Mouse (Mus musculus) neural tube, embryonic 11.5 days (tissue): Measurements from ENCODE around the gene Foxd4. TPM values are rescaled to one million over a fixed set of nuclear protein-coding genes. Genes with fewer than 3 reads are reported as not detected.

ENCODE experiments used
- ATAC-seq: fragments of 200-750 bp; cut with Nextera tagmentation; 2 replicates; pipeline ENCODE4 v1.8.0; 2017; ENCODE audit warnings: moderate number of reproducible peaks, mild to moderate bottlenecking, moderate TSS enrichment, moderate library complexity; ENCODE audit not compliant: insufficient read depth, low FRiP score, low TSS enrichment
- DNase-seq: peaks from one replicate; pipeline ENCODE4 v3.0.0-alpha.2; 2015; ENCODE audit warnings: low spot score
- H3K27ac ChIP-seq: fragments of 300-500 bp; sonication (generic); 2 replicates; pipeline ENCODE4 v1.5.1; 2014; ENCODE audit warnings: low read depth, mild to moderate bottlenecking, low read length
- H3K27me3 ChIP-seq: fragments of 300-500 bp; sonication (generic); 2 replicates; pipeline ENCODE4 v1.6.1; 2014; ENCODE audit warnings: mild to moderate bottlenecking, low read length, mixed read lengths; ENCODE audit not compliant: control insufficient read depth, insufficient read depth
- H3K36me3 ChIP-seq: fragments of 300-500 bp; sonication (generic); 2 replicates; pipeline ENCODE4 v1.6.1; 2014; ENCODE audit warnings: mild to moderate bottlenecking, low read length, moderate library complexity, mixed read lengths; ENCODE audit not compliant: control insufficient read depth, insufficient read depth
- H3K4me1 ChIP-seq: fragments of 300-500 bp; sonication (generic); 2 replicates; pipeline ENCODE4 v1.6.1; 2014; ENCODE audit warnings: low read length, mixed read lengths; ENCODE audit not compliant: control insufficient read depth, insufficient read depth
- H3K4me2 ChIP-seq: fragments of 300-500 bp; sonication (generic); 2 replicates; pipeline ENCODE4 v1.6.1; 2014; ENCODE audit warnings: low read depth, mild to moderate bottlenecking, moderate library complexity
- H3K4me3 ChIP-seq: fragments of 300-500 bp; sonication (generic); 2 replicates; pipeline ENCODE4 v1.5.1; 2014; ENCODE audit warnings: low read depth, low read length
- H3K9ac ChIP-seq: fragments of 300-500 bp; sonication (generic); 2 replicates; pipeline ENCODE4 v1.6.1; 2014; ENCODE audit warnings: mild to moderate bottlenecking, low read length
- H3K9me3 ChIP-seq: fragments of 300-500 bp; sonication (generic); 2 replicates; pipeline ENCODE4 v1.6.1; 2016; ENCODE audit warnings: low read length; ENCODE audit not compliant: control insufficient read depth
- WGBS: fragments of 180-500 bp; shearing (Covaris S2); extraction: QIAGEN DNeasy Blood & Tissue Kit; methylation state at CpG from one replicate; pipeline ENCODE4 v1.1.7; 2014; 5-methylcytosine and 5-hydroxymethylcytosine counted together
- polyA plus RNA-seq: library from polyadenylated mRNA; unstranded; fragments of >200 nt; fragmentation: Nextera tagmentation; extraction: Ambion mirVana; gene quantifications from 2 replicates; pipeline ENCODE4 v1.2.1, GENCODE M21; 2014

Gene Foxd4
- not detected in 2 replicates for polyA plus RNA-seq

DNA sequence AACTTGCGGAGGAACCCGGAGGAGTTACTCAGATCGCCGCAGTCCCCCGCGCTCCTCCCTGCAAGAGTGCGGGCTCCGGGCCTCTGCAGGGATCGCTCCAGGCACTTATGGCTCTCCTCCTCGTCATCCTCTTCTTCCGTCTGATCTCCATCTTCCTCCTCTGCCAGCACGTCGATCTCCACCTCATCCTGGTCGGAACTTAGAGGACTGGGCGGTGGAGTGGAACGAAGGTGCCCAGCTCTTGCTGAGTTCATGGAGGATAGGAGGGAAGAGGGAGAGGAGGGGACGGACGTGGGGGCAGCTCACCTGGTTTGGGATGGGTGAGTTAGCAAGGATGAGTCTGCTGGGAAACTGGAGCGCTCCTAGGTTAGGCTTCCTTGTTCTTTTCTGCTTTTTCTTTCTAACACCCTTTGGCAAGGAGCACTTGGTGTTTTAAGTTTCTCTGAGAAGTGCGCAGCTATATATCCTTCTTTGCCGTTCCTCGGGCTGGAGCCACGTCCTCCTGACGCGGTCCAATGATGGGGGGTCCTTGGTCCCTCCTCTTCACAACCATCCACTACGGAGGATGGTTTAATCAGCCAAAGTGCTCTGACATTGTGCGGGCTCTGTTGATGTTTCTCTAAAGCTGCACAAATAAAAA lies at the start of gene Foxd4:
TSS of gene Foxd4 (minus strand) at position 617 of the 640 bp plus-strand sequence.
- H3K4me2 ChIP-seq = peak within 1 kb of the TSS; percentile 65
- no peak within 1 kb of the TSS for H3K9ac ChIP-seq
- H3K27ac ChIP-seq = no peak within 1 kb of the TSS
- DNase-seq = peak; percentile 51
- WGBS = 2% methylated on average over 27 of the region's 27 CpGs
- H3K4me1 ChIP-seq = peaks cover 12% of the 10 kb centered on the region
- peak within 1 kb of the TSS; percentile 36 for H3K4me3 ChIP-seq
- no peak for ATAC-seq
- H3K27me3 ChIP-seq = peaks cover 70% of the 10 kb centered on the region
- no peaks in the 10 kb centered on the region for H3K36me3 ChIP-seq
- no peaks in the 10 kb centered on the region for H3K9me3 ChIP-seq

DNA sequence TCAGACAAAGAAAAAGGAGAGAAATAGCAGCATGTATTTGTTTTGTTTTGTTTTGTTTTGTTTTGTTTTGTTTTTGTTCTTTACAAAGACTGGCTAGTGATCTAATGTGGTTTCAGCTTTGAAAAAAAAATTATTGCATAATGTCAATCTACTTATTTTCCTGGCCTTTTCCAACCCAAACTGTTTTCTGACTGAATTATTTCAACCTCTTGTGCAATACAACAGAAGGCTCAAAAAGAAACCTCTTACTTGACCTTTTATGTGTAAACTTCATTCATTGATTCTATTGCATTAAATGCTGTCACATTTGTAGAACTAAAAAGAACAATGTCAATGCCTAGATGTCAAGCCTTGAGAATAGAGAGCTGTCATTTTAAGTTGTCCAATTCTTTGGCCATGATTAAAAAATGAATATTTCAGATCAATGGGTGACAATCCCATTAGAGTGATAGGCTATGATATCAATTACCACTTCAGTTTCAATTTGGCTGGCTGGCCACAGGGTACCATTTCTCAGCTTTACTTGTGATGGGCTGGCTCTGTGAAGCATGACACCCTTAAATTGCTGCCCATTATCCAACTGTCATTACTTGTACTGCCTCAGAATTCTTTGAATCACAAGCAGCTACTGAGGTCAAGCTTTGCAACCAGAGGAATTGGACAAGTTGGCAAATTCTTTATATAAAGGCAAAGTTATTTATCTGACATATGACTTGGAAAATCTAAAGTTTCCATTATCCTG lies 44.7 kb upstream of the Foxd4 start:
- no peak overlapping the region for H3K9ac ChIP-seq
- no peaks in the 10 kb centered on the region for H3K27me3 ChIP-seq
- H3K36me3 ChIP-seq = no peaks in the 10 kb centered on the region
- no peak overlapping the region for H3K27ac ChIP-seq
- ATAC-seq = no peak
- DNase-seq = no peak
- H3K4me1 ChIP-seq = no peaks in the 10 kb centered on the region
- H3K9me3 ChIP-seq = no peaks in the 10 kb centered on the region
- no peak overlapping the region for H3K4me2 ChIP-seq
- no peak overlapping the region for H3K4me3 ChIP-seq

GRCm38 (mm10) chr19:24937084-24937483 lies 36.1 kb upstream of the Foxd4 start:
- ATAC-seq = no peak
- WGBS = 87% methylated on average over 1 of the region's 1 CpGs
- no peak for DNase-seq
- no peaks in the 10 kb centered on the region for H3K9me3 ChIP-seq
- H3K4me1 ChIP-seq = no peaks in the 10 kb centered on the region
- no peaks in the 10 kb centered on the region for H3K36me3 ChIP-seq
- no peak overlapping the region for H3K9ac ChIP-seq
- no peaks in the 10 kb centered on the region for H3K27me3 ChIP-seq
- no peak overlapping the region for H3K4me2 ChIP-seq
- no peak overlapping the region for H3K4me3 ChIP-seq
- no peak overlapping the region for H3K27ac ChIP-seq

GRCm38 (mm10) chr19:24929041-24929440 lies 28.0 kb upstream of the Foxd4 start:
- WGBS = 38% methylated on average over 1 of the region's 1 CpGs
- no peaks in the 10 kb centered on the region for H3K9me3 ChIP-seq
- no peak overlapping the region for H3K4me2 ChIP-seq
- no peaks in the 10 kb centered on the region for H3K4me1 ChIP-seq
- H3K36me3 ChIP-seq = no peaks in the 10 kb centered on the region
- H3K27me3 ChIP-seq = no peaks in the 10 kb centered on the region
- ATAC-seq (no peak), DNase-seq (no peak)
- H3K4me3 ChIP-seq = no peak overlapping the region
- H3K27ac ChIP-seq = no peak overlapping the region
- H3K9ac ChIP-seq = no peak overlapping the region

DNA sequence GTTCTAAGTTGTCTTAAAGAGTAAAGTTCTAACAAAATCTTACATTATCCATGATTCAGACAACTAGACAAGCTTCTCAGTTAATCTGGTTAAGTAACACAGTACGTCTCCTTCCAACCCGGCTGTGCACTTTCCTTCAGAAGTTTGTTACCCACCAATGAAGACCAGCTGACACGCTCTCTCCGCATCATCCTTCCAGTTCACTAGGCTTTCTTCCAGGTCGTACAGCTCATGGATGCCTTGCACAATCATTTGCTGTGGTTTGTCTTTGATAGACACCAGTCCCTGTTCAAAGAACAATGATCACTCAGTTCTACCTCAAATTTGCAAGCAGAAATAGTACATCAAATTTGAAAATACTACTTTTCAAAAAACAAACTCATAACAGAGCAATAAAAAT lies 19.9 kb upstream of the Foxd4 start:
- Histone ChIP-seq H3K9me3 (no peaks in the 10 kb centered on the region), H3K27me3 (no peaks in the 10 kb centered on the region), H3K36me3 (peaks cover 2% of the 10 kb centered on the region; the same call in 1 of the 2 replicates), H3K4me1 (no peaks in the 10 kb centered on the region), H3K9ac (no peak overlapping the region), H3K27ac (no peak overlapping the region), H3K4me2 (no peak overlapping the region), H3K4me3 (no peak overlapping the region)
- WGBS = 93% methylated on average over 5 of the region's 5 CpGs
- ATAC-seq (no peak), DNase-seq (no peak)

GRCm38 (mm10) chr19:24908385-24909155 lies 7.6 kb upstream of the Foxd4 start:
- Histone ChIP-seq H3K36me3 (no peaks in the 10 kb centered on the region), H3K4me2 (no peak overlapping the region), H3K4me3 (no peak overlapping the region), H3K4me1 (no peaks in the 10 kb centered on the region), H3K9ac (no peak overlapping the region), H3K9me3 (no peaks in the 10 kb centered on the region), H3K27ac (no peak overlapping the region), H3K27me3 (no peaks in the 10 kb centered on the region)
- DNase-seq = no peak
- ATAC-seq = no peak
- 90% methylated on average over 3 of the region's 3 CpGs for WGBS

- H3K27ac ChIP-seq = no peak overlapping the region
- H3K4me1 ChIP-seq = no peaks in the 10 kb centered on the region
- H3K9ac ChIP-seq = no peak overlapping the region
- H3K4me2 ChIP-seq = no peak overlapping the region
- H3K36me3 ChIP-seq = no peaks in the 10 kb centered on the region
- ATAC-seq (no peak), DNase-seq (no peak)
- no peaks in the 10 kb centered on the region for H3K9me3 ChIP-seq
- no peak overlapping the region for H3K4me3 ChIP-seq
- peaks cover 7% of the 10 kb centered on the region for H3K27me3 ChIP-seq
- whole genome bisulfite sequencing = 90% methylated on average over 4 of the region's 6 CpGs
These were observed 6.7 kb upstream of the Foxd4 start for GRCm38 (mm10) chr19:24907655-24908054.

DNA sequence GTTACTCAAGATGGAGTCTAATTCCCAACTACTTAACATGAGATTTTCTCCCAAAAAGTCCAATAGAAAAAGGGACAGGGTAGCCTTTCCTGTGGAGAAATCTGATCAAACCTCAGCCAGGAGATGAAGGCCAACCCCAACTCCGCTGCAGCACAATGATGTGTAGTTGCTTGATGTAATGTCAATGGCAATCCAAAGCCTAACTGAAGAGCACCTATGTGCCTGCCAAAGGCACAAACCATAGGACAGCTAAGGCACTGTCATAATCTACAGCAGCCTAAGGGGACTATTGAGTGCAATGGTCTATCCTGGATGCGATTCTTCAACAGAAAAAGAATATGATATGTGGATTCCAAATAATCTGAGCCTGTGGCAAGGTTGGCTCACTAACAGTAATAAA lies 1.8 kb upstream of the Foxd4 start:
- Histone ChIP-seq H3K36me3 (no peaks in the 10 kb centered on the region), H3K4me2 (no peak overlapping the region), H3K9me3 (no peaks in the 10 kb centered on the region), H3K9ac (no peak overlapping the region), H3K4me1 (peaks cover 8% of the 10 kb centered on the region), H3K27ac (no peak overlapping the region), H3K4me3 (no peak overlapping the region), H3K27me3 (peaks cover 52% of the 10 kb centered on the region)
- no peak for ATAC-seq
- WGBS = 53% methylated on average over 2 of the region's 2 CpGs
- DNase-seq = no peak
